Mouse (Mus musculus) heart, embryonic 10.5 days (tissue): ENCODE data around the gene Mvb12a. TPM values are rescaled to one million over a fixed set of nuclear protein-coding genes. Genes with fewer than 3 reads are reported as not detected.

Source experiments
- DNase-seq: peaks from one replicate; pipeline ENCODE4 v3.0.0-alpha.2; 2017; ENCODE audit warnings: low spot score
- H3K27ac ChIP-seq: fragments of 300-500 bp; sonication (generic); 2 replicates; pipeline ENCODE4 v1.5.1; 2016; ENCODE audit warnings: mild to moderate bottlenecking
- H3K27me3 ChIP-seq: fragments of 300-500 bp; sonication (generic); 2 replicates; pipeline ENCODE4 v1.6.1; 2016; ENCODE audit warnings: mild to moderate bottlenecking; ENCODE audit not compliant: poor library complexity, insufficient read depth, severe bottlenecking
- H3K36me3 ChIP-seq: fragments of 300-500 bp; sonication (generic); 2 replicates; pipeline ENCODE4 v1.6.1; 2016; ENCODE audit warnings: mild to moderate bottlenecking, moderate library complexity
- H3K4me1 ChIP-seq: fragments of 300-500 bp; sonication (generic); 2 replicates; pipeline ENCODE4 v1.6.1; 2016; ENCODE audit warnings: mild to moderate bottlenecking
- H3K4me3 ChIP-seq: fragments of 300-500 bp; sonication (generic); 2 replicates; pipeline ENCODE4 v1.5.1; 2016; ENCODE audit warnings: mild to moderate bottlenecking, moderate library complexity
- H3K9me3 ChIP-seq: fragments of 300-500 bp; sonication (generic); 2 replicates; pipeline ENCODE4 v1.6.1; 2016; ENCODE audit warnings: mild to moderate bottlenecking, moderate library complexity
- WGBS: fragments of 180-500 bp; shearing (Covaris S2); methylation state at CpG from one replicate; pipeline ENCODE4 v1.1.7; 2016; 5-methylcytosine and 5-hydroxymethylcytosine counted together
- polyA plus RNA-seq: library from polyadenylated mRNA; unstranded; fragments of >200 nt; fragmentation: Nextera tagmentation; extraction: Ambion mirVana; gene quantifications from 2 replicates; pipeline ENCODE4 v1.2.1, GENCODE M21; 2016

Mvb12a gene
- polyA plus RNA-seq, 1 experiment from 2014 or later, result 75.6 TPM

GRCm38 (mm10) chr8:71572847-71573633 lies 30.3 kb downstream of the Mvb12a start:
- Histone ChIP-seq H3K27ac (no peak overlapping the region), H3K36me3 (no peaks in the 10 kb centered on the region), H3K4me3 (no peak overlapping the region), H3K27me3 (peaks cover 27% of the 10 kb centered on the region), H3K9me3 (no peaks in the 10 kb centered on the region), H3K4me1 (peaks cover 35% of the 10 kb centered on the region)
- no peak for DNase-seq
- 74% methylated on average over 9 of the region's 9 CpGs for WGBS

- Histone ChIP-seq H3K27me3 (peaks cover 20% of the 10 kb centered on the region), H3K4me1 (peaks cover 22% of the 10 kb centered on the region), H3K9me3 (no peaks in the 10 kb centered on the region), H3K27ac (no peak overlapping the region), H3K36me3 (no peaks in the 10 kb centered on the region), H3K4me3 (no peak overlapping the region)
- WGBS, result 72% methylated on average over 7 of the region's 7 CpGs
- DNase-seq, result no peak
Observed at GRCm38 (mm10) chr8:71574426-71574825, 31.7 kb downstream of the Mvb12a start.

DNA sequence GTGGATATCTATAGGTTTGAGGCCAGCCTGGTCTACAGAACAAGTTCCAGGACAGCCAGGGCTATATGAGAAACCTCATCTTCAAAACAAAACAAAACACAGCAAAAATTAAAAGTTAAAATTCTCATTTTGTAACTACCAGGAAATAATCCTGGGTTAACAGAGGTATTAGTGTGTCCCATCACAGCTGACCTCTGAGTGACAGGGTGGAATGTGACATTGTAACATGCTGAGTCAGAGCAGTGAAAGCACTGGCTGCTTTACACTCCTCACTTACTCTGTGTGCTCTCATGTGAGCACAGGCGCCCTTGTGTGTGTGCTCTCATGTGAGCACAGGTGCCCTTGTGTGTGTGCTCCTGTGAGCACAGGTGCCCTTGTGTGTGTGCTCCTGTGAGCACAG lies 32.3 kb downstream of the Mvb12a start:
- Histone ChIP-seq H3K4me3 (no peak overlapping the region), H3K27ac (no peak overlapping the region), H3K9me3 (no peaks in the 10 kb centered on the region), H3K36me3 (peaks cover 1% of the 10 kb centered on the region; the same call in 1 of the 2 replicates), H3K4me1 (peaks cover 16% of the 10 kb centered on the region), H3K27me3 (peaks cover 25% of the 10 kb centered on the region)
- WGBS, result 48% methylated on average over 1 of the region's 1 CpGs
- no peak for DNase-seq

DNA sequence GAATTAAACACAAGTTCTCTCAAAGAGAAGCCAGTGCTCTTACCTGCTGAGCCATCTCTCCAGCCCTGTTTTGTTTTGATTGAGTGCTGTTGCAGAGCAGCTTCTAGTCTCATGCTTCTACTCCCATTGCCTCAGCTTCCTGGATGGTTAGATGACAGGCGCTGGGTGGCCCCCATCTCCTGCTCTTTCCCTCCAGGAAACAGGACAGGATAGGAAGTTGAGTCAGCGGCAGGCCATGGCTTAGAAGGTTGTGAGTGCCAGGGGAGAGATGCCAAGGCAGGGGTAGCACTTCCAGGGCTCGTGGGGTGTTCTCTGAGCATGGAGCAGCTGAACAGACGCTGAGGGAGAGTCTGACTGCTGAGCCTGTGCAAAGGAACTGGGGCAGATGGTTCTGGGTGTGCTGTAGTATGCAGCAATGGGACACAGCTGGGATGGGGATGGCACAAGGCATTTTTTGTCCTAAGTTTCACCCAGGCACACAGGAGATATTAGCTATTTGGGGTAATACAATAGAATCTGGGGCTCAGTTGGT lies 35.2 kb downstream of the Mvb12a start:
- Histone ChIP-seq H3K4me1 (0 out of 2 replicates have a peak, but pooled peaks cover 5% of the 10 kb centered on the region), H3K9me3 (no peaks in the 10 kb centered on the region), H3K27me3 (peaks cover 35% of the 10 kb centered on the region), H3K36me3 (peaks cover 13% of the 10 kb centered on the region; the same call in 1 of the 2 replicates), H3K27ac (no peak overlapping the region), H3K4me3 (no peak overlapping the region)
- no peak for DNase-seq
- 55% methylated on average over 4 of the region's 4 CpGs for WGBS

GRCm38 (mm10) chr8:71579009-71579408 lies 36.3 kb downstream of the Mvb12a start:
- Histone ChIP-seq H3K27ac (no peak overlapping the region), H3K4me1 (0 out of 2 replicates have a peak, but pooled peaks cover 5% of the 10 kb centered on the region), H3K4me3 (no peak overlapping the region), H3K36me3 (peaks cover 15% of the 10 kb centered on the region; the same call in 1 of the 2 replicates), H3K9me3 (no peaks in the 10 kb centered on the region), H3K27me3 (peaks cover 37% of the 10 kb centered on the region)
- 67% methylated on average over 1 of the region's 1 CpGs for WGBS
- no peak for DNase-seq

- no peak overlapping the region for H3K27ac ChIP-seq
- 82% methylated on average over 14 of the region's 14 CpGs for WGBS
- H3K9me3 ChIP-seq, result no peaks in the 10 kb centered on the region
- no peak for DNase-seq
- peaks cover 42% of the 10 kb centered on the region for H3K27me3 ChIP-seq
- H3K4me1 ChIP-seq, result 0 out of 2 replicates have a peak, but pooled peaks cover 2% of the 10 kb centered on the region
- H3K36me3 ChIP-seq, result peaks cover 20% of the 10 kb centered on the region; the same call in 1 of the 2 replicates
- no peak overlapping the region for H3K4me3 ChIP-seq
Observed at GRCm38 (mm10) chr8:71579476-71579875, 36.8 kb downstream of the Mvb12a start.

GRCm38 (mm10) chr8:71580201-71580600 lies 37.5 kb downstream of the Mvb12a start:
- peaks cover 46% of the 10 kb centered on the region for H3K27me3 ChIP-seq
- peaks cover 25% of the 10 kb centered on the region; the same call in 1 of the 2 replicates for H3K36me3 ChIP-seq
- 42% methylated on average over 9 of the region's 9 CpGs for WGBS
- H3K4me3 ChIP-seq, result no peak overlapping the region
- no peak for DNase-seq
- H3K27ac ChIP-seq, result no peak overlapping the region
- H3K4me1 ChIP-seq, result no peaks in the 10 kb centered on the region
- H3K9me3 ChIP-seq, result no peaks in the 10 kb centered on the region

- peaks cover 7% of the 10 kb centered on the region for H3K4me1 ChIP-seq
- H3K9me3 ChIP-seq, result no peaks in the 10 kb centered on the region
- H3K36me3 ChIP-seq, result peaks cover 17% of the 10 kb centered on the region; the same call in 1 of the 2 replicates
- H3K4me3 ChIP-seq, result no peak overlapping the region
- 70% methylated on average over 2 of the region's 2 CpGs for WGBS
- no peak overlapping the region for H3K27ac ChIP-seq
- DNase-seq, result no peak
- peaks cover 14% of the 10 kb centered on the region for H3K27me3 ChIP-seq
Observed at GRCm38 (mm10) chr8:71586891-71587290, 44.2 kb downstream of the Mvb12a start.

DNA sequence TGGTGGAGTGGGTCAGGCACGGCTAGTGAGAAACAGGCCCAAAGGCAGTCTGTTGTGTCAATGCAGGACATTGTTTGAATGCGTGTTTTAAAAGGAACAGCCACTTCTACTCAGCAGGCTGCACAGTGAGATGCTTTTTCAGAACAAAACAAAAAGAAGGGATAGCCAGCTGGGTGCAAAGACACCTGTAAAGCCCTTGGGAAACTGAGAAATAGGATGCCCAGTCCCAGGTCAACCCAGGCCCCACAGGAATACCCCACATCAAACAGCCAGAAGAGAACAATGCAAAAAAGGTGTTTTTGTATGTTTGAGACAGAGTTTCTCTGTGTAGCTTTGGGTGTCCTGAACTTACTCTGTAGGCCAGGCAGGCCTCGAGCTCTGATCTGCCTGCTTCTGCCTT lies 46.0 kb downstream of the Mvb12a start:
- no peak overlapping the region for H3K27ac ChIP-seq
- H3K4me3 ChIP-seq, result no peak overlapping the region
- peaks cover 23% of the 10 kb centered on the region for H3K4me1 ChIP-seq
- DNase-seq, result no peak
- peaks cover 11% of the 10 kb centered on the region for H3K27me3 ChIP-seq
- WGBS, result 86% methylated on average over 3 of the region's 3 CpGs
- H3K9me3 ChIP-seq, result no peaks in the 10 kb centered on the region
- peaks cover 20% of the 10 kb centered on the region; the same call in 1 of the 2 replicates for H3K36me3 ChIP-seq

DNA sequence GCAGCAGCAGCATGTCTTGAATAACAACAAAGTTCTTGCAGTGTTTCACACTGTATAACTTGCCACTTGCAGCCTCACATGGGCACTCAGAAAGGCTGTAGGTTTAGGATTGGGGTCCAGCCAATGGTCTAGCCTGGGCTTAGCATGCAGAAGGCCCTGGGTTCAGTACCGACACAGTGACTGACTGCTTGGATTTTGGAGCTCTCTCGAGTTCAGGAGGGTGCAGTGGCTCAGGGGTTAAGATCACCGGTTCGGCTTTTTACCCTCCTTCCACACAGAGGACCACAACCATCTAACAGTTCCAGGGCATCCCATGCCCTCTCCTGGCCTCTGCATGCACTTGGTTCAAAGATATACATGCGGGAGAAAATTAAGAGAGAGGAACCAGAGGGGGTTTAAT lies 48.3 kb downstream of the Mvb12a start:
- peak overlapping the region; percentile 96 for H3K27ac ChIP-seq
- H3K36me3 ChIP-seq, result peaks cover 14% of the 10 kb centered on the region; the same call in 1 of the 2 replicates
- no peaks in the 10 kb centered on the region for H3K27me3 ChIP-seq
- H3K4me1 ChIP-seq, result peaks cover 31% of the 10 kb centered on the region
- DNase-seq, result no peak
- H3K9me3 ChIP-seq, result no peaks in the 10 kb centered on the region
- peak overlapping the region; percentile 87 for H3K4me3 ChIP-seq
- WGBS, result 26% methylated on average over 5 of the region's 5 CpGs

GRCm38 (mm10) chr8:71591471-71592373 lies 49.0 kb downstream of the Mvb12a start, which contains the start of gene Pgls:
Pgls (plus strand) TSS chr8:71592176.
- H3K27ac ChIP-seq, result peak within 1 kb of the TSS; percentile 96
- peak within 1 kb of the TSS; percentile 87 for H3K4me3 ChIP-seq
- WGBS, result 1% methylated on average over 71 of the region's 71 CpGs
- DNase-seq, result peak; percentile 97
- peaks cover 35% of the 10 kb centered on the region for H3K4me1 ChIP-seq
- H3K9me3 ChIP-seq, result no peaks in the 10 kb centered on the region
- H3K27me3 ChIP-seq, result no peaks in the 10 kb centered on the region
- peaks cover 12% of the 10 kb centered on the region; the same call in 1 of the 2 replicates for H3K36me3 ChIP-seq

DNA sequence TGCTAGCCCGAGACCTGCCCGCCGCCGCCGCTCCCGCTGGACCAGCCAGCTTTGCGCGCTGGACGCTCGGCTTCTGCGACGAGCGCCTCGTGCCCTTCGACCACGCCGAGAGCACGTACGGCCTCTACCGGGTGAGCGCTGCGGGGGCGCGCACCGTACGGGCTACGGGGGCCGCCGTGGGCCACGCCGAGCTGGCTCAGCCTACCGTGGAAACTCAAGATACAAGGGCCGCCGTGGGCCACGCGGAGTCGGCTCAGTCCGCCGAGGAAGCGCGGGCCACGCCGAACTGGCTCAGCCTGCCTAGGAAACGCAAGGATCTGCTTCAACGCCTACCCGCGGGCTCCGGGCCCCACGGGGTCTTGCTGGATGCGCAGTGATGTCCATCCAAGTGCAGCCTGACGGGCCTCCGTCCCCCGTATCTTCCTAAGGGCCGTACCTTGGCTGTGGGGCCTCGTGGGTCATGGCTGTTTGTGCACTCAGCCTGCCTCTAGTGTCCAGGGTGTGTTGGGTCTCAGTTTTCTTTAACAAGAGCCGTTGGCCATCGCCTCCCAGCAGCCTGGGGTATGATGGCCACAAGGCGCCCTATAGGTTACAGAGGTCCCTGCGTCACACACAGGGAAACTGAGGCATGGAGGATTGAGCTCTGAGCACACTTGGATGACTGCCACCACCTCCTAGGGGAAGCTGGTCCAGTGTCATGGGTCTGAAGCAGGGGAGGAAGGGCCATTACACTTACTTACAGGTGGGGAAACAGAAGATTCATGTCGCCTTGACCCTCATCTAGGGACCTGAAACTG lies 49.9 kb downstream of the Mvb12a start:
- peak; percentile 85 for DNase-seq
- Histone ChIP-seq H3K27ac (peak overlapping the region; percentile 96), H3K4me3 (peak overlapping the region; percentile 87), H3K27me3 (no peaks in the 10 kb centered on the region), H3K9me3 (no peaks in the 10 kb centered on the region), H3K4me1 (peaks cover 35% of the 10 kb centered on the region), H3K36me3 (peaks cover 12% of the 10 kb centered on the region; the same call in 1 of the 2 replicates)
- 6% methylated on average over 60 of the region's 60 CpGs for WGBS
